Mouse (Mus musculus): ENCODE data around the gene Mtcp1. TPM values are rescaled to one million over a fixed set of nuclear protein-coding genes. Genes with fewer than 3 reads are reported as not detected.

Gene Mtcp1
- total and polyA plus RNA-seq, 3 experiments = 2.6 to 3.3 (median 2.6) TPM

GRCm38 (mm10) chrX:75372666-75373425, 43.5 kb downstream of the Mtcp1 start:
- Histone ChIP-seq H3K9ac (ENCODE audit: low read depth, low read length) (no peak overlapping the region), H3K27me3 (ENCODE audit: control insufficient read depth, insufficient read depth, low read length) (no peaks in the 10 kb centered on the region), H3K79me2 (replicated peaks; ENCODE audit: control insufficient read depth, insufficient read depth, low read length) (no peaks in the 10 kb centered on the region), H3K36me3 (ENCODE audit: control insufficient read depth, insufficient read depth, low read length) (no peaks in the 10 kb centered on the region), H3K27ac (peak overlapping the region; percentile 29), H3K4me3 (no peak overlapping the region), H3K4me1 (ENCODE audit: control insufficient read depth, insufficient read depth, low read length) (no peaks in the 10 kb centered on the region; the same call in 1 of the 2 replicates)
- no peak for TF ChIP-seq CTCF (IDR thresholded peaks at IDR 0.05)
- no peak for TF ChIP-seq EP300 (IDR thresholded peaks at IDR 0.05; ENCODE audit: insufficient read depth, low read depth, low read length)
- intact Hi-C loops (cut with DNase I) = no loop called here
- WGBS = 36% methylated on average over 2 of the region's 2 CpGs
- no peak for DNase-seq

GRCm38 (mm10) chrX:75370197-75370596, 46.2 kb downstream of the Mtcp1 start:
- Histone ChIP-seq H3K36me3 (ENCODE audit: control insufficient read depth, insufficient read depth, low read length) (no peaks in the 10 kb centered on the region), H3K27ac (no peak overlapping the region), H3K9ac (ENCODE audit: low read depth, low read length) (no peak overlapping the region), H3K79me2 (replicated peaks; ENCODE audit: control insufficient read depth, insufficient read depth, low read length) (no peaks in the 10 kb centered on the region), H3K4me1 (ENCODE audit: control insufficient read depth, insufficient read depth, low read length) (no peaks in the 10 kb centered on the region; the same call in 1 of the 2 replicates), H3K4me3 (no peak overlapping the region), H3K27me3 (ENCODE audit: control insufficient read depth, insufficient read depth, low read length) (no peaks in the 10 kb centered on the region)
- no peak for TF ChIP-seq CTCF (IDR thresholded peaks at IDR 0.05)
- no peak for TF ChIP-seq POLR2A (IDR thresholded peaks at IDR 0.05; ENCODE audit: insufficient read depth, low read depth, low read length)
- no peak for TF ChIP-seq EP300 (IDR thresholded peaks at IDR 0.05; ENCODE audit: insufficient read depth, low read depth, low read length)
- intact Hi-C loops (cut with DNase I) = no loop called here
- no peak for DNase-seq

Other genes with a start within 250 kb of the Mtcp1 start
- 100 to 1,000 TPM; 144 to 190 TPM for gene Fundc2, start 34.2 kb downstream of the Mtcp1 start, total RNA-seq (2021)
- 31.3 and 63.0 TPM in 2 replicates for gene Fundc2, start 34.2 kb downstream of the Mtcp1 start, polyA plus RNA-seq (2012; rRNA removed)
- 1 to 10 TPM; 1.0 to 2.4 TPM for gene F8, start 34.0 kb downstream of the Mtcp1 start, total RNA-seq (2021)
- gene F8, start 34.0 kb downstream of the Mtcp1 start, polyA plus RNA-seq (2012; rRNA removed) = 0.45 and 1.8 TPM in 2 replicates
- 1 to 10 TPM; 8.7 to 9.6 TPM for gene Cmc4, start within 50 bp of the Mtcp1 start, total RNA-seq (2021)
- 4.3 and 4.8 TPM in 2 replicates for gene Cmc4, start within 50 bp of the Mtcp1 start, polyA plus RNA-seq (2012; rRNA removed)
- gene Brcc3, start within 50 bp of the Mtcp1 start, total RNA-seq (2021) = 10 to 100 TPM; 23.9 to 28.6 TPM
- 9.7 and 23.4 TPM in 2 replicates for gene Brcc3, start within 50 bp of the Mtcp1 start, polyA plus RNA-seq (2012; rRNA removed)
- gene Vbp1, start 97.7 kb upstream of the Mtcp1 start, total RNA-seq (2021) = 10 to 100 TPM; 37.8 to 39.8 TPM
- 6.5 and 14.4 TPM in 2 replicates for gene Vbp1, start 97.7 kb upstream of the Mtcp1 start, polyA plus RNA-seq (2012; rRNA removed)
- gene Rab39b, start 161.6 kb upstream of the Mtcp1 start, total RNA-seq (2021) = under 1 TPM; 0.08 to 0.25 TPM
- 0.08 and 0.09 TPM in 2 replicates for gene Rab39b, start 161.6 kb upstream of the Mtcp1 start, polyA plus RNA-seq (2012; rRNA removed)